Mouse (Mus musculus): ENCODE measurements around the gene Pm20d1. TPM values are rescaled to one million over a fixed set of nuclear protein-coding genes. Genes with fewer than 3 reads are reported as not detected.

Gene Pm20d1
- total RNA-seq (2022), result 10 to 100 TPM in 1 of 4 experiments, 1 to 10 TPM in 3; 7.1 to 10.1 (median 8.0) TPM

GRCm38 (mm10) chr1:131797202-131797909 lies at the start of gene Pm20d1:
TSS of gene Pm20d1 (plus strand) at chr1:131797381.
- DNase-seq (ENCODE audit: low spot score), result peak; percentile 25

GRCm38 (mm10) chr1:131747761-131748160 lies 49.4 kb upstream of the Pm20d1 start:
- DNase-seq (ENCODE audit: low spot score), result no peak

- DNase-seq (ENCODE audit: low spot score), result no peak
Measured at GRCm38 (mm10) chr1:131748636-131749035, 48.5 kb upstream of the Pm20d1 start.

- DNase-seq (ENCODE audit: low spot score), result no peak
Measured at GRCm38 (mm10) chr1:131749706-131750545, 47.3 kb upstream of the Pm20d1 start.

- DNase-seq (ENCODE audit: low spot score), result peak; percentile 22
Measured at GRCm38 (mm10) chr1:131751181-131751890, 45.8 kb upstream of the Pm20d1 start.

GRCm38 (mm10) chr1:131751891-131752311 lies 45.3 kb upstream of the Pm20d1 start:
- no peak for DNase-seq (ENCODE audit: low spot score)

GRCm38 (mm10) chr1:131754212-131754829 lies 42.9 kb upstream of the Pm20d1 start:
- DNase-seq (ENCODE audit: low spot score), result no peak

- DNase-seq (ENCODE audit: low spot score), result no peak
Measured at GRCm38 (mm10) chr1:131754916-131755315, 42.3 kb upstream of the Pm20d1 start.

- no peak for DNase-seq (ENCODE audit: low spot score)
Measured at GRCm38 (mm10) chr1:131757211-131757610, 40.0 kb upstream of the Pm20d1 start.

GRCm38 (mm10) chr1:131758796-131759195 lies 38.4 kb upstream of the Pm20d1 start:
- no peak for DNase-seq (ENCODE audit: low spot score)

GRCm38 (mm10) chr1:131759667-131760427 lies 37.3 kb upstream of the Pm20d1 start:
- no peak for DNase-seq (ENCODE audit: low spot score)

GRCm38 (mm10) chr1:131760428-131760820 lies 36.8 kb upstream of the Pm20d1 start:
- no peak for DNase-seq (ENCODE audit: low spot score)

- DNase-seq (ENCODE audit: low spot score), result no peak
Measured at GRCm38 (mm10) chr1:131761079-131761831, 35.9 kb upstream of the Pm20d1 start.

GRCm38 (mm10) chr1:131763683-131764082 lies 33.5 kb upstream of the Pm20d1 start:
- DNase-seq (ENCODE audit: low spot score), result no peak

- no peak for DNase-seq (ENCODE audit: low spot score)
Measured at GRCm38 (mm10) chr1:131764581-131765338, 32.4 kb upstream of the Pm20d1 start.

- DNase-seq (ENCODE audit: low spot score), result peak; percentile 79
Measured at GRCm38 (mm10) chr1:131765357-131766001, 31.7 kb upstream of the Pm20d1 start.

GRCm38 (mm10) chr1:131769296-131769695 lies 27.9 kb upstream of the Pm20d1 start:
- DNase-seq (ENCODE audit: low spot score), result no peak

GRCm38 (mm10) chr1:131770656-131771055 lies 26.5 kb upstream of the Pm20d1 start:
- DNase-seq (ENCODE audit: low spot score), result peak; percentile 53

- DNase-seq (ENCODE audit: low spot score), result no peak
Measured at GRCm38 (mm10) chr1:131771440-131771839, 25.7 kb upstream of the Pm20d1 start.

Measured in heart, adult 8-10 months (tissue).